In the genomic region with DNA sequence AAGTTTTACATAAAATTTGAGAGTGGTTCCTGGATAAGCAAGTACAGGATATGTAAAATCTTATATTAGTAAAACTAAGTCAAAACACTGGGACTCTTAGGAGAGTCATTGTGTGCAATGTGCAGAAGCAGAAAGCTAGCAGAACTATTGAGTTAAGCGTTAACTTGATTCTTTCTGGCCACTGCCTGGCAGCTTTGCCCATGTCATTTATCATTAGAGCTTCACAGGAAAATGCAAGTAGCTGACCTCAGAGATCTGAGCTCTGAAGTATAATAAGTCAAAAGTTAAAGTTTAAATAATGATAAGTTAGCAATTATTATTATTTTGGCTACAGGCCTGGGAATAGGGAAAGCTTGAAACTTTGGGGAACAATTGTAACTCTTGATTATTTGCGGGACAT, we compare ENCODE assay signal across 10 mouse cellular contexts. TPM values are rescaled to one million over a fixed set of nuclear protein-coding genes. Genes with fewer than 3 reads are reported as not detected.
DNase-seq lines count a peak whose midpoint lies in the region; TF ChIP-seq lines count a peak whose summit lies in the region.
"Not testable (repeated sequence)": the region's sequence is repeated elsewhere in the genome, so short reads cannot be mapped to it uniquely, and the experiment has no call there.
"Had no signal": no experiment of that assay in that cellular context is flagged by ENCODE, and none has a peak within 500 bp of the region (broad histone marks: within the 10 kb centered on the region; RNA-seq: fewer than 3 reads in every experiment).

No protein-coding gene starts in this region.

- H3K27ac ChIP-seq in kidney, adult 2 months (ENCODE audit: insufficient read depth, low read depth, low read length) = not testable (repeated sequence)

- not testable (repeated sequence) for H3K4me1 ChIP-seq in kidney, adult 2 months (ENCODE audit: control insufficient read depth, insufficient read depth, low read length)

- not testable (repeated sequence) for TF ChIP-seq POLR2A in kidney, adult 2 months (IDR thresholded peaks at IDR 0.05; ENCODE audit: low read depth, low read length)

- not testable (repeated sequence) for H3K4me3 ChIP-seq in kidney, adult 2 months (ENCODE audit: insufficient read depth, low read depth, low read length)

- H3K27me3 ChIP-seq in kidney, adult 2 months (replicated peaks; ENCODE audit: control insufficient read depth, insufficient read depth, low read length) = not testable (repeated sequence)

- not testable (repeated sequence) for H3K36me3 ChIP-seq in kidney, adult 2 months (ENCODE audit: control insufficient read depth, insufficient read depth, low read length)

- DNase-seq in kidney, adult 2 months = peak; percentile 54
- DNase-seq in kidney, adult 9 months = peak; percentile 58

- 41% methylated on average over 2 of the region's 2 CpGs for WGBS in kidney, adult 2 months

- TF ChIP-seq CTCF in kidney, adult 2 months (conservative IDR thresholded peaks at IDR 0.05; ENCODE audit: insufficient read depth, insufficient read length, low read depth, low read length) = not testable (repeated sequence)

RNA-seq across cellular contexts. Expression of gene B4galnt2, which starts 34.8 kb away (rescaled TPM):
- 0.19 and 0.38 TPM in 2 replicates for polyA plus RNA-seq in kidney, adult 2 months (2012; rRNA removed)
- polyA plus RNA-seq: adrenal gland, adult 2 months; brain, embryonic 14.5 days; C2C12; cerebellum, adult 2 months; G1E had no signal

RNA-seq across cellular contexts. Expression of gene Abi3, which starts 37.6 kb away (rescaled TPM):
- 21.8 and 25.0 TPM in 2 replicates for polyA plus RNA-seq in kidney, adult 2 months (2012; rRNA removed)
- polyA plus RNA-seq: Patski had no signal

RNA-seq across cellular contexts. Expression of gene Gngt2, which starts 42.8 kb away (rescaled TPM):
- 8.0 and 10.3 TPM in 2 replicates for polyA plus RNA-seq in kidney, adult 2 months (2012; rRNA removed)
- polyA plus RNA-seq: Patski had no signal

RNA-seq across cellular contexts. Expression of gene Phospho1, which starts 55.6 kb away (rescaled TPM):
- polyA plus RNA-seq in kidney, adult 2 months (2012; rRNA removed) = 26.4 and 46.5 TPM in 2 replicates
- polyA plus RNA-seq: activated CD4-positive, CD25-positive, alpha-beta regulatory T cell, adult 4 months; CD4-positive, CD25-positive, alpha-beta regulatory T cell, adult 4 months had no signal
